Mouse (Mus musculus): ENCODE results near the gene Pde4d. TPM values are rescaled to one million over a fixed set of nuclear protein-coding genes. Genes with fewer than 3 reads are reported as not detected.

Gene Pde4d
- total and polyA plus RNA-seq, 3 experiments, result 18.5 to 18.8 TPM; not detected in 1

GRCm38 (mm10) chr13:108497768-108498167 lies 48.0 kb downstream of the Pde4d start:
- DNase-seq (ENCODE audit: low read depth, low spot score), result no peak
- Histone ChIP-seq H3K27ac (ENCODE audit: control insufficient read depth, low read depth, low read length) (no peak overlapping the region), H3K79me2 (ENCODE audit: control insufficient read depth, insufficient read depth, low read length, poor library complexity) (no peaks in the 10 kb centered on the region), H3K36me3 (ENCODE audit: control insufficient read depth in 1 of 2, insufficient read depth in 2 of 2, low read length in 2 of 2) (no peaks in the 10 kb centered on the region), H3K9me3 (replicated peaks; ENCODE audit: insufficient read depth, low read length) (no peaks in the 10 kb centered on the region), H3K9ac (ENCODE audit: control insufficient read depth, low read depth, low read length, poor library complexity, severe bottlenecking) (no peak overlapping the region), H3K27me3 (ENCODE audit: control insufficient read depth in 1 of 2, insufficient read depth in 2 of 2, low read length in 2 of 2) (peaks cover 0 to 2% of the 10 kb centered on the region in 2 experiments; a peak in 1 of 4 replicates), H3K4me1 (ENCODE audit: control insufficient read depth in 1 of 2, insufficient read depth in 2 of 2, low read length in 2 of 2) (no peaks in the 10 kb centered on the region), H3K4me3 (ENCODE audit: control insufficient read depth in 1 of 2, insufficient read depth in 1 of 2, low read depth in 2 of 2, low read length in 2 of 2) (no peak overlapping the region)
- no peak for TF ChIP-seq TBP (IDR thresholded peaks at IDR 0.05; ENCODE audit: low read depth, low read length)
- no peak for TF ChIP-seq CHD1 (IDR thresholded peaks at IDR 0.05; ENCODE audit: low read depth, low read length)
- no peak for TF ChIP-seq USF2 (IDR thresholded peaks at IDR 0.05; ENCODE audit: borderline replicate concordance in 1 of 2, insufficient read depth in 1 of 2, low read depth in 1 of 2, low read length in 2 of 2)
- TF ChIP-seq E2F4 (IDR thresholded peaks at IDR 0.05; ENCODE audit: borderline replicate concordance, low read depth, low read length), result no peak

GRCm38 (mm10) chr13:108498247-108498743 lies 48.5 kb downstream of the Pde4d start:
- Histone ChIP-seq H3K4me3 (ENCODE audit: control insufficient read depth in 1 of 2, insufficient read depth in 1 of 2, low read depth in 2 of 2, low read length in 2 of 2) (no peak overlapping the region), H3K9ac (ENCODE audit: control insufficient read depth, low read depth, low read length, poor library complexity, severe bottlenecking) (no peak overlapping the region), H3K79me2 (ENCODE audit: control insufficient read depth, insufficient read depth, low read length, poor library complexity) (no peaks in the 10 kb centered on the region), H3K4me1 (ENCODE audit: control insufficient read depth in 1 of 2, insufficient read depth in 2 of 2, low read length in 2 of 2) (no peaks in the 10 kb centered on the region), H3K9me3 (replicated peaks; ENCODE audit: insufficient read depth, low read length) (no peaks in the 10 kb centered on the region), H3K27me3 (ENCODE audit: control insufficient read depth in 1 of 2, insufficient read depth in 2 of 2, low read length in 2 of 2) (peaks cover 0 to 2% of the 10 kb centered on the region in 2 experiments; a peak in 1 of 4 replicates), H3K36me3 (ENCODE audit: control insufficient read depth in 1 of 2, insufficient read depth in 2 of 2, low read length in 2 of 2) (no peaks in the 10 kb centered on the region), H3K27ac (ENCODE audit: control insufficient read depth, low read depth, low read length) (no peak overlapping the region)
- no peak for TF ChIP-seq NELFE (IDR thresholded peaks at IDR 0.05; ENCODE audit: low read depth, low read length)
- TF ChIP-seq CTCF (IDR thresholded peaks at IDR 0.05 in 2 of 3, conservative IDR thresholded peaks at IDR 0.05 in 1 of 3; ENCODE audit: control insufficient read depth in 1 of 3, insufficient read depth in 1 of 3, low read depth in 2 of 3, low read length in 3 of 3, poor library complexity in 1 of 3, severe bottlenecking in 1 of 3), result no peak
- TF ChIP-seq SIN3A (IDR thresholded peaks at IDR 0.05; ENCODE audit: low read length), result no peak
- TF ChIP-seq NRF1 (IDR thresholded peaks at IDR 0.05; ENCODE audit: insufficient read depth, low read depth, low read length, poor library complexity, severe bottlenecking), result no peak
- no peak for TF ChIP-seq MXI1 (IDR thresholded peaks at IDR 0.05; ENCODE audit: low read depth, low read length)
- no peak for TF ChIP-seq ETS1 (IDR thresholded peaks at IDR 0.05; ENCODE audit: low read depth, low read length)
- TF ChIP-seq HCFC1 (IDR thresholded peaks at IDR 0.05; ENCODE audit: low read depth, low read length), result no peak
- TF ChIP-seq MAZ (IDR thresholded peaks at IDR 0.05; ENCODE audit: low read depth, low read length), result no peak
- TF ChIP-seq ZNF384 (IDR thresholded peaks at IDR 0.05; ENCODE audit: low read depth, low read length), result no peak
- no peak for TF ChIP-seq ZMIZ1 (IDR thresholded peaks at IDR 0.05; ENCODE audit: low read depth, low read length)
- no peak for TF ChIP-seq EP300 (IDR thresholded peaks at IDR 0.05; ENCODE audit: low read depth in 1 of 2, low read length in 2 of 2)
- no peak for TF ChIP-seq MAX (IDR thresholded peaks at IDR 0.05; ENCODE audit: low read length)
- no peak for DNase-seq (ENCODE audit: low read depth, low spot score)

Data from MEL (cell line).